Mouse (Mus musculus) limb, embryonic 13.5 days (tissue): ENCODE data around the gene 1810010H24Rik. TPM values are rescaled to one million over a fixed set of nuclear protein-coding genes. Genes with fewer than 3 reads are reported as not detected.
"Not testable (repeated sequence)": the region's sequence is repeated elsewhere in the genome, so short reads cannot be mapped to it uniquely, and the experiment has no call there.

Experiments used
- ATAC-seq: fragments of 200-750 bp; cut with Nextera tagmentation; 2 replicates; pipeline ENCODE4 v1.8.0; 2017; ENCODE audit warnings: low read depth, moderate number of reproducible peaks, moderate TSS enrichment; ENCODE audit not compliant: low FRiP score
- H3K27ac ChIP-seq: fragments of 300-500 bp; sonication (generic); 2 replicates; pipeline ENCODE4 v1.5.1; 2015; ENCODE audit warnings: inconsistent platforms, mild to moderate bottlenecking, moderate library complexity
- H3K27me3 ChIP-seq: fragments of 300-500 bp; sonication (generic); 2 replicates; pipeline ENCODE4 v1.6.1; 2015; ENCODE audit warnings: mild to moderate bottlenecking, inconsistent platforms
- H3K36me3 ChIP-seq: fragments of 300-500 bp; sonication (generic); 2 replicates; pipeline ENCODE4 v1.6.1; 2015; ENCODE audit warnings: inconsistent platforms, mild to moderate bottlenecking, moderate library complexity
- H3K4me1 ChIP-seq: fragments of 300-500 bp; sonication (generic); 2 replicates; pipeline ENCODE4 v1.6.1; 2015; ENCODE audit warnings: inconsistent platforms
- H3K4me2 ChIP-seq: fragments of 300-500 bp; sonication (generic); replicated peaks from 2 replicates; pipeline ENCODE4 v1.6.1; 2015; ENCODE audit warnings: inconsistent platforms, mild to moderate bottlenecking, moderate library complexity
- H3K4me3 ChIP-seq: fragments of 300-500 bp; sonication (generic); 2 replicates; pipeline ENCODE4 v1.5.1; 2015; ENCODE audit warnings: moderate library complexity, mild to moderate bottlenecking, inconsistent platforms
- H3K9ac ChIP-seq: fragments of 300-500 bp; sonication (generic); 2 replicates; pipeline ENCODE4 v1.6.1; 2015; ENCODE audit warnings: mild to moderate bottlenecking, inconsistent platforms
- H3K9me3 ChIP-seq: fragments of 300-500 bp; sonication (generic); 2 replicates; pipeline ENCODE4 v1.6.1; 2016; ENCODE audit warnings: inconsistent platforms
- WGBS: fragments of 180-500 bp; shearing (Covaris S2); methylation state at CpG from one replicate; pipeline ENCODE4 v1.1.7; 2015; 5-methylcytosine and 5-hydroxymethylcytosine counted together
- polyA plus RNA-seq: library from polyadenylated mRNA; unstranded; fragments of >200 nt; fragmentation: Nextera tagmentation; extraction: Ambion mirVana; gene quantifications from 2 replicates; pipeline ENCODE4 v1.2.1, GENCODE M21; 2015

1810010H24Rik gene
- polyA plus RNA-seq, 1 experiment from 2014 or later, result 1.9 TPM

DNA sequence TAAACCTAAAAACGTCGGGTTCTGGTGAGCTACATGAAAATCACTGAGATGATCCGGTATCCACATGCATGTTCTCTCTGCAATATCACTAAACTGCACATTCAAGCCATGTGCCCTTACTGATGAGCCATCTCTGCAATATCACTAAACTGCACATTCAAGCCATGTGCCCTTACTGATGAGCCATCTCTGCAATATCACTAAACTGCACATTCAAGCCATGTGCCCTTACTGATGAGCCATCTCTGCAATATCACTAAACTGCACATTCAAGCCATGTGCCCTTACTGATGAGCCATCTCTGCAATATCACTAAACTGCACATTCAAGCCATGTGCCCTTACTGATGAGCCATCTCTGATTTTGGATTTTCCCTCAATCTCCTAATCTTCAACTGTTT, 34.2 kb downstream of the 1810010H24Rik start:
- H3K4me2 ChIP-seq, H3K9ac ChIP-seq, H3K27ac ChIP-seq, H3K4me1 ChIP-seq, H3K9me3 ChIP-seq, H3K27me3 ChIP-seq, ATAC-seq, H3K4me3 ChIP-seq: not testable (repeated sequence)
- H3K36me3 ChIP-seq, result peaks cover 97% of the 10 kb centered on the region
- WGBS, result 97% methylated on average over 3 of the region's 3 CpGs

- Histone ChIP-seq H3K36me3 (peaks cover 97% of the 10 kb centered on the region), H3K27ac (no peak overlapping the region), H3K27me3 (no peaks in the 10 kb centered on the region), H3K4me2 (no peak overlapping the region), H3K9ac (no peak overlapping the region), H3K9me3 (no peaks in the 10 kb centered on the region), H3K4me3 (no peak overlapping the region), H3K4me1 (no peaks in the 10 kb centered on the region)
- WGBS, result 88% methylated on average over 1 of the region's 1 CpGs
- no peak for ATAC-seq
These were observed 35.5 kb downstream of the 1810010H24Rik start for GRCm38 (mm10) chr11:107060941-107061340.

GRCm38 (mm10) chr11:107063067-107063466, 37.6 kb downstream of the 1810010H24Rik start:
- Histone ChIP-seq H3K27ac (no peak overlapping the region), H3K36me3 (peaks cover 97% of the 10 kb centered on the region), H3K4me1 (no peaks in the 10 kb centered on the region), H3K4me3 (no peak overlapping the region), H3K9me3 (no peaks in the 10 kb centered on the region), H3K27me3 (no peaks in the 10 kb centered on the region), H3K9ac (no peak overlapping the region), H3K4me2 (no peak overlapping the region)
- no peak for ATAC-seq
- 92% methylated on average over 3 of the region's 3 CpGs for WGBS

- Histone ChIP-seq H3K27me3 (no peaks in the 10 kb centered on the region), H3K9ac (no peak overlapping the region), H3K27ac (no peak overlapping the region), H3K36me3 (peaks cover 94% of the 10 kb centered on the region), H3K4me2 (no peak overlapping the region), H3K4me1 (no peaks in the 10 kb centered on the region), H3K4me3 (no peak overlapping the region), H3K9me3 (no peaks in the 10 kb centered on the region)
- WGBS, result 92% methylated on average over 1 of the region's 1 CpGs
- ATAC-seq, result no peak
These were observed 39.1 kb downstream of the 1810010H24Rik start for GRCm38 (mm10) chr11:107064590-107064989.

- WGBS, result 87% methylated on average over 11 of the region's 11 CpGs
- H3K4me2 ChIP-seq, result no peak overlapping the region
- no peak overlapping the region for H3K27ac ChIP-seq
- no peak for ATAC-seq
- H3K27me3 ChIP-seq, result no peaks in the 10 kb centered on the region
- H3K4me3 ChIP-seq, result no peak overlapping the region
- no peak overlapping the region for H3K9ac ChIP-seq
- no peaks in the 10 kb centered on the region for H3K9me3 ChIP-seq
- peaks cover 93% of the 10 kb centered on the region for H3K36me3 ChIP-seq
- no peaks in the 10 kb centered on the region for H3K4me1 ChIP-seq
These were observed 39.8 kb downstream of the 1810010H24Rik start for GRCm38 (mm10) chr11:107065216-107065785.

Other genes with a start within 250 kb of the 1810010H24Rik start
- gene Polg2, start 246.1 kb upstream of the 1810010H24Rik start, polyA plus RNA-seq, result 13.2 and 15.0 TPM in 2 replicates
- 359 and 363 TPM in 2 replicates for gene Ddx5, start 236.5 kb upstream of the 1810010H24Rik start, polyA plus RNA-seq
- 23.5 and 28.9 TPM in 2 replicates for gene Cep95, start 236.4 kb upstream of the 1810010H24Rik start, polyA plus RNA-seq
- 14.5 and 15.8 TPM in 2 replicates for gene Smurf2, start 105.0 kb upstream of the 1810010H24Rik start, polyA plus RNA-seq
- gene Kpna2, start 26.1 kb upstream of the 1810010H24Rik start, polyA plus RNA-seq, result 376 and 389 TPM in 2 replicates
- gene Bptf, start 106.4 kb downstream of the 1810010H24Rik start, polyA plus RNA-seq, result 41.4 and 42.3 TPM in 2 replicates
- gene Nol11, start 163.7 kb downstream of the 1810010H24Rik start, polyA plus RNA-seq, result 64.1 and 65.9 TPM in 2 replicates